Mouse (Mus musculus): ENCODE data around the gene Tfeb.
A peak's percentile ranks its signal among the peaks of the same experiment; 100 is the strongest.

Gene Tfeb

DNA sequence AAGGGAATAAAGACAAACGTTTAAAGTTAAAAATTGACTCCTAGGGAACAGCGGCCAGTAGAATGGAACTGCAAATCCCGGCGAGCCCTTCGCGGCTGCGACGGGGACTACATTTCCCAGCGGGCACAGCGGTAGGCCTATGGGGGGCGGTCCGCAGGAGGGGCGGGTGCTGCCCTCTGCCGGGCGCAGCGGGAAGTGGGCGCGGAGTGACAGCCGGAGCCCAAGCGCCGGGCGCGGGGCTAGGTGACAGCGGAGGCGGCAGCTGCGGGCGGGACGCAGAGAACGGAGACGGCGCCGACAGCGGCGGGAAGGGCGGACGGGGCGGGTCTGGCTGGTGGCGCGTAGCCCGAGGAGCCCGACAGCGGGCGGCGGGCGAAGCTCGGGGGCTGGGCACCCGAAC is at the start of gene Tfeb:
Gene Tfeb, plus strand, starts transcription at position 175 of the 400 bp plus-strand sequence.
- peak; percentile 96 for DNase-seq (ENCODE audit: extremely low spot score, low spot score)

- DNase-seq (ENCODE audit: extremely low spot score, low spot score), result peak; percentile 93
Measured at GRCm38 (mm10) chr17:47687409-47688343, 49.2 kb upstream of the Tfeb start.

DNA sequence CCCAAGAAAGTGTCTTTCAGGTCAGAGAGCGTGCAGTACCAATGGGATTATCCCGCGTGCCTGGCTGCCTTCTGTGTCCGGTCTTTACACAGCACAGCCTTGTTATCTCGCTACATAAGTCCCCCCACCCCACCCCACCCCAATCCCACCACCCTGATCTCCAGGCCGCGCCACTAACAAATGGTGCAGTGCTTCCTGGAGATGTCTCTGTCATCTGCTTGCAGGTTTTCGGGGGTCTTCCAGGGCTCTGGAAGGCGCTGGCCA is 48.6 kb upstream of the Tfeb start, which contains the start of gene Tomm6:
Gene Tomm6, minus strand, starts transcription at position 43 of the 264 bp plus-strand sequence.
- no peak for DNase-seq (ENCODE audit: extremely low spot score, low spot score)

- peak; percentile 77 for DNase-seq (ENCODE audit: extremely low spot score, low spot score)
Measured at GRCm38 (mm10) chr17:47688608-47689575, 47.9 kb upstream of the Tfeb start, which contains the start of gene Frs3. TSS of gene Frs3 (plus strand) at chr17:47689030.

- DNase-seq (ENCODE audit: extremely low spot score, low spot score), result no peak
Measured at GRCm38 (mm10) chr17:47689894-47690293, 46.9 kb upstream of the Tfeb start.

- DNase-seq (ENCODE audit: extremely low spot score, low spot score), result no peak
Measured at GRCm38 (mm10) chr17:47691650-47692049, 45.2 kb upstream of the Tfeb start.

GRCm38 (mm10) chr17:47693671-47694441 is 43.0 kb upstream of the Tfeb start:
- no peak for DNase-seq (ENCODE audit: extremely low spot score, low spot score)

DNA sequence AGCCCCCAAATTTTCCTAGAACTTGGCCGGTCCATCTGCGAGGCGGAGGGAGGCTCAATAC is 42.6 kb upstream of the Tfeb start, which contains the start of gene Gm21981:
Gene Gm21981, minus strand, starts transcription at position 14 of the 61 bp plus-strand sequence.
- DNase-seq (ENCODE audit: extremely low spot score, low spot score), result no peak

- peak; percentile 99 for DNase-seq (ENCODE audit: extremely low spot score, low spot score)
Measured at GRCm38 (mm10) chr17:47694503-47695336, 42.1 kb upstream of the Tfeb start, which contains the start of gene Prickle4. TSS of gene Prickle4 (minus strand) at chr17:47694736.

DNA sequence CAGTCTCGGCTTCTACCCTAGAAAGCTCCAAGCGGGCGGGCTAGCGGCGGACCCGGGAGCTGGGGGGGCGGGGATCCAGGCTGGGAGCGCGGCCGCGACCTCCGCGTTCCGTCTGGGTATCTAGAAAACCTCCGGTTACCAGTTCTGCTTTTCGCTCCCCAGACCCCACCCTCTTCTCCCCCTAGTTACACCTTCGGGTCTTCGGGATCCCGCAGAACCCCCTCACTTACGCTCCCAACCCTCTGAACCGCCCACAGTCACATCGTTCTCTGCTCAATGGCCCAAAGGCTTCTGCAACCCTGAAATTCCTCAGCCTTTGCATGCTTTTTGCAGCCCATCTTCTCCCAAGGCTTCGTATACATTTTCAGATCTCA is 41.5 kb upstream of the Tfeb start:
- no peak for DNase-seq (ENCODE audit: extremely low spot score, low spot score)

- DNase-seq (ENCODE audit: extremely low spot score, low spot score), result no peak
Measured at GRCm38 (mm10) chr17:47698156-47698555, 38.7 kb upstream of the Tfeb start.

DNA sequence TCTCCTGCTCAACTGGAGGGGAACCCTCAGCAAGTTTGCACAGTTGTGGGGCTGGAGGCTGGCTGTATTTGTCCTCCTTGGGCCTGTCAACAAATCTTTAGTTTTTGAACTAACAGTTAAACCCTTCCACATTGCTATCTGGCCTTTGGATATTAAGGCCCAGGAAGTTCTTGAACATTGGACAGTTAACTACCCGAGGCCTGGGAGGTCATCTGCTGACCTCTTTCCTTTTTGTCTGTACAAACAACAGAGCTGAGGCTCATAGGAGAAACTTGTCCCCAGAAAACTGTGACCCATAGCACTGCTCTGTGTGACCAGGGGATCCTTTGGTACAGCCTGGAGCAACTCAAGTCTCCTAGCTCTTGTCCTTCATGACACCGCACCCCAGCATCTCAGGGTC is 37.8 kb upstream of the Tfeb start:
- DNase-seq (ENCODE audit: extremely low spot score, low spot score), result no peak

DNA sequence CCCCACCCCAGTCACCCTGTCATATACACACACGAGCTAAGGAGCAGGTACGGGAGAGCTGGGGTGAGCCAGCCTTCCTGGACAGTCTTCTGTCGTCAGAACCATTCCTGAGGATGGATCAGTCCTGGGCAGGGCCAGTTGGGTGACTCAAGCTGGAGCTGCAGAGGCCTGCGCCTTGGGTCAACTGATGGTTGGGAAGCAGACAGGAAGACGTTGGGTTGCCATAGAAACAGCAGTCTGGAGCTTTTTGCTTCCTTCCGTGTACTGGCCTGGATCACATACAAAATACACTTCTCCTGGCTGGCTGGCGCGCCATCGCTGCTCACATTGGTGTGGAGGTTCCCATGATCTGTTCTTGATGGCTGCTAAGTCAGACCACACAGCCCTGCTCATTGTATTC is 35.0 kb upstream of the Tfeb start:
- DNase-seq (ENCODE audit: extremely low spot score, low spot score), result no peak

DNA sequence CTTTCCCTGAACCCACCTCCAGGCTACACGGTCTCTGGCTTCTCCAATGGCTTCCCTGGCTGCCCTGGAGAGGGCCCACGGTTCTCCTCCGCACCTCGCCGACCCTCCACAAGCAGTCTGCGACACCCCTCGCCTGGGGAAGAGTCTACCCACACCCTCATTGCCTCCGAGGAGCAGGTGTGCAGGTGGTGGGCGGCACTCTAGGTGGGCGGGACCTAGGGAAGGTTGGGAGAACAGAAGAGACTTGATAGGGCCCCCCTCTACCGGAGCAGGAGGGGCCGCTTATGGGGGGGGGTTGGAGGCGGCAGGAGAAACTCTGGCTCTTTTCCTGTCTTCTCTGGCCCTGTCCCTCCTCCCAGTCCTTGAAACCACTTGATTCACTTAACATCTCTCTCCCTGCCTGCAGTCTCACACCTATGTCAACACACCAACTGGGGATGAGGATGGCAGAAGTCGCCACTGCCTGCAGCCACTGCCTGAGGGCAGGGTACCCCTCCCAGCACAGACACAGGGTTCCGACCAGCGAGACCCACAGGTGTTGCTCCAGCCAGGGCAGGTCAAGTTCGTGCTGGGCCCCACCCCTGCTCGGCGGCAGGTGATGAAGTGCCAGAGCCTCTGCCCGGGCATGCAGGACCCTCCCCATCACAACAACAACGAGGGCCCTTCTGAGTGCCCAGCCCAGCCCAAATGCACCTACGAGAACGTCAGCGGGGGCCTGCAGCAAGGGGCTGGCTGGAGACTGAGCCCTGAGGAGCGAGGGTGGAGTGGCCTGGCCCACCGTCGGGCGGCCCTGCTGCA is 34.1 kb upstream of the Tfeb start:
- no peak for DNase-seq (ENCODE audit: extremely low spot score, low spot score)

DNA sequence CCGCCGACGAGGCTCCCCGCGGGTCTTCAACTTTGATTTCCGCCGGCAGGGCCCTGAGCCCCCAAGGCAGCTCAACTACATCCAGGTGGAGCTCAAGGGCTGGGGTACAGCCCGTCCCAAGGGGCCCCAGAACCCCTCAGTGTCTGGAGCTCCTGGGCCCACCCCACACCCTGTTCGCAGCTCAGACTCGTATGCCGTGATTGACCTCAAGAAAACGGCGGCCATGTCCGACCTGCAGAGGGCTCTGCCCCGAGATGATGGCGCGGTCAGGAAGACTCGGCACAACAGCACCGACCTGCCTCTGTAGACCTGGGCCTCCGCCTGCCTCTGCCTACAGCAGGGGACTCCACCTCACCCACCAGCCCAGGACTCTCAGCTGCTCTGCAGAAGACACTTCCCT is 33.3 kb upstream of the Tfeb start:
- peak; percentile 40 for DNase-seq (ENCODE audit: extremely low spot score, low spot score)

- no peak for DNase-seq (ENCODE audit: extremely low spot score, low spot score)
Measured at GRCm38 (mm10) chr17:47704692-47705091, 32.1 kb upstream of the Tfeb start.

- DNase-seq (ENCODE audit: extremely low spot score, low spot score), result no peak
Measured at GRCm38 (mm10) chr17:47706196-47706595, 30.6 kb upstream of the Tfeb start.

DNA sequence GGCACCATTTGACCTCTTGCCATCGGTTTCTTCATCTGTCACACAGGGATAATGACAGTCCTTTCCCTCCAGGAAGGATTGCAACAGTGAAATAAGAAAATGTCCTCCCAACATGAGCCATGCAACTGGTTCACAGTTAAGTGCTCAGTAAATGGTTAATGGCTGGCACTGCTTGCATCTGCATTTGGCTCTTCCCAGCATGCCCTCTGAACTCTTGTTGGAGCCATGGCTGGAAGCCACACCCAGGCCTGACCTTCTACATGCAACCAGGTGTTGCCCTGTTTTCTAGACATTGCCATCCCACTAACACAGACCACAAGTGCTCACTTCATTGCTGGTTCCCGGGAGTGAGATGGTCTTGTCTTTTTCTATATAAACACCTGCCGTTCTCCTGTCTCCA is 28.9 kb upstream of the Tfeb start:
- no peak for DNase-seq (ENCODE audit: extremely low spot score, low spot score)

DNA sequence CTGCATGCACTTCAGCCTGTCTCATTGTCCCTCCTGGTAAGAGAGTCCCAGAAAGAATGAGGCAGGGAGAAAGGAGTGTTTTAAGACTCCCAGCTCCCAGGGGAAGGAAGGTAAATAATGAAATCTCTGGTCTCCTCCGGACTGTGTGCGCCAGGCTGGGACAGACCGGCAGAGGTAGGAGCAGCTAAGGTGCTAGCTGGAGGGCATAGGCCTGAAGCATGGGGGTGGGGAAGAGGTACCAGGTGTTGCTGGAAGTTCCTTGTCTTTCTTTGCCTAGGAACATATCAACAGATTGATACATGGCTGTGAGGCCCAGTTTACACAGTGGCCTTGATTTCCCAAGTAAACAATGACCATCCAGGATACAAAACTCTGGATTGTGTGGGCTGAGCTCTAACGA is 27.9 kb upstream of the Tfeb start:
- no peak for DNase-seq (ENCODE audit: extremely low spot score, low spot score)

DNA sequence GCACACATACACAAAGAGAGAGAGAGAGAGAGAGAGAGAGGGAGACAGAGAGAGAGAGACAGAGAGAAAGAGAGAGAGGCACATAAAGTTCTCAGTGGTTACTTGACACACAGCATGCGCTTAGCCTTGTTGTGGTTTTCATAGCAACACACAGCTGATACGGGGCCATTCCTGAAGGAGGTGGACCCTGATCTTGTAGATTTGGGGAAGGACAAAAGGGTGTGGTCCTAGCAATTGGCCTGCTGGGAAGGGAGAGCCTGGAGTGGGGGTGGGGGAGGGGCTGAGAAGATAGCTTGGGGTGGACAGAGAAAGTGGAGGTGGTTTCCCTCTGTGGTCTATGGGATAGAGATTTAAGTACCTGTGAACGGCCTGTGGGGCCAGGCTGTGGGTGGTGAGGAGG is 26.8 kb upstream of the Tfeb start:
- DNase-seq (ENCODE audit: extremely low spot score, low spot score), result no peak

All from neural tube, embryonic 10.5 days (tissue).